Mouse (Mus musculus): ENCODE measurements around the gene Cypt12. TPM values are rescaled to one million over a fixed set of nuclear protein-coding genes. Genes with fewer than 3 reads are reported as not detected.

Gene Cypt12
- not detected in 2 replicates for polyA plus RNA-seq (2014; fragmentation: Nextera tagmentation; extraction: Ambion mirVana)

GRCm38 (mm10) chr3:17948299-17948698 is at the start of gene Cypt12:
Gene Cypt12, plus strand, starts transcription at chr3:17948410.
- ATAC-seq (replicated peaks; ENCODE audit: low FRiP score), result no peak
- Histone ChIP-seq H3K27me3 (ENCODE audit: control insufficient read depth, insufficient read depth, low read length) (no peaks in the 10 kb centered on the region), H3K4me2 (ENCODE audit: low read depth, low read length, severe bottlenecking) (no peak within 1 kb of the TSS), H3K4me3 (ENCODE audit: low read depth, low read length) (no peak within 1 kb of the TSS), H3K9ac (ENCODE audit: low read length) (no peak within 1 kb of the TSS), H3K27ac (ENCODE audit: low read depth, low read length) (no peak within 1 kb of the TSS), H3K9me3 (ENCODE audit: control insufficient read depth, low read length) (no peaks in the 10 kb centered on the region), H3K4me1 (replicated peaks; ENCODE audit: control insufficient read depth, insufficient read depth, low read length) (no peaks in the 10 kb centered on the region), H3K36me3 (ENCODE audit: control insufficient read depth, insufficient read depth, low read length) (no peaks in the 10 kb centered on the region)
- DNase-seq (ENCODE audit: low spot score), result no peak
- 97% methylated on average over 13 of the region's 13 CpGs for WGBS

GRCm38 (mm10) chr3:17913796-17914195 is 34.4 kb upstream of the Cypt12 start:
- Histone ChIP-seq H3K4me3 (ENCODE audit: low read depth, low read length) (no peak overlapping the region), H3K4me1 (replicated peaks; ENCODE audit: control insufficient read depth, insufficient read depth, low read length) (no peaks in the 10 kb centered on the region), H3K27me3 (ENCODE audit: control insufficient read depth, insufficient read depth, low read length) (no peaks in the 10 kb centered on the region), H3K27ac (ENCODE audit: low read depth, low read length) (no peak overlapping the region), H3K9ac (ENCODE audit: low read length) (no peak overlapping the region), H3K4me2 (ENCODE audit: low read depth, low read length, severe bottlenecking) (no peak overlapping the region), H3K9me3 (ENCODE audit: control insufficient read depth, low read length) (no peaks in the 10 kb centered on the region), H3K36me3 (ENCODE audit: control insufficient read depth, insufficient read depth, low read length) (no peaks in the 10 kb centered on the region)
- DNase-seq (ENCODE audit: low spot score), result no peak
- no peak for ATAC-seq (replicated peaks; ENCODE audit: low FRiP score)

GRCm38 (mm10) chr3:17940206-17940605 is 8.0 kb upstream of the Cypt12 start:
- no peaks in the 10 kb centered on the region for H3K27me3 ChIP-seq (ENCODE audit: control insufficient read depth, insufficient read depth, low read length)
- no peak overlapping the region for H3K4me3 ChIP-seq (ENCODE audit: low read depth, low read length)
- H3K4me2 ChIP-seq (ENCODE audit: low read depth, low read length, severe bottlenecking), result no peak overlapping the region
- no peak overlapping the region for H3K9ac ChIP-seq (ENCODE audit: low read length)
- no peak overlapping the region for H3K27ac ChIP-seq (ENCODE audit: low read depth, low read length)
- DNase-seq (ENCODE audit: low spot score), result no peak
- no peaks in the 10 kb centered on the region for H3K9me3 ChIP-seq (ENCODE audit: control insufficient read depth, low read length)
- WGBS, result 79% methylated on average over 2 of the region's 2 CpGs
- no peak for ATAC-seq (replicated peaks; ENCODE audit: low FRiP score)
- H3K36me3 ChIP-seq (ENCODE audit: control insufficient read depth, insufficient read depth, low read length), result no peaks in the 10 kb centered on the region
- H3K4me1 ChIP-seq (replicated peaks; ENCODE audit: control insufficient read depth, insufficient read depth, low read length), result no peaks in the 10 kb centered on the region
